In the genomic region with DNA sequence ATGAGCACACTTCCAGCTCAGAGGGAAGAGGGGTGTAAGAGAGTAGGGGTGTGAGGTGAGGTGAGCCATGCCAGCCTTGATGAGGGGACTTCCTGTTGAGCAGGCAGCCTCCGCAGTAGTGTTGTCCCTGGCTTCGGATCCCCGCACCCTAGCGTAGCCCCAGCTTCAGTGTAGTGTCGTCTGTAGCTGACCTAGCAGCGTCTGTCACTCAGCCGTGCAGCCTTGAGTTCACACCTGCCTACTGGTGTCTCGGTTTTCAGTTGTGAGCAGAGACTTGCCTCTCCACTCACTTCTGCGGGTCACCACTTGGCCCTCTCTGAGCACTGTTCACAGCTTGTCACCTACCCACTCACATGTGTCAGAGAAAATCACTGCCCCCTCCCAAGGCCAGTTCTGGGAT, we compare ENCODE assay signal across 20 mouse cellular contexts. TPM values are rescaled to one million over a fixed set of nuclear protein-coding genes. Genes with fewer than 3 reads are reported as not detected.
DNase-seq lines count a peak whose midpoint lies in the region; ATAC-seq and TF ChIP-seq lines count a peak whose summit lies in the region.
"Had no signal": no experiment of that assay in that cellular context is flagged by ENCODE, and none has a peak within 500 bp of the region (broad histone marks: within the 10 kb centered on the region; RNA-seq: fewer than 3 reads in every experiment).

No protein-coding gene starts in this region.

- no peak for DNase-seq in heart, embryonic 10.5 days (ENCODE audit: low spot score)
- DNase-seq in heart, postnatal 36 days = no peak
- DNase-seq in kidney, adult 2 months = peak; percentile 21
- no peak for DNase-seq in kidney, postnatal 14 days
- no peak for DNase-seq in G1E (ENCODE audit: low spot score)
- DNase-seq in natural killer cell, adult 2 months (ENCODE audit: low spot score in 2 of 2) = peak; percentile 32 to 51
- DNase-seq in lung, postnatal 10 days = no peak
- DNase-seq: cerebellum, adult 2 months; cerebellum, postnatal 36 days; heart, postnatal 14 days; lung, adult 18-20 months; lung, postnatal 36 days; right cerebral cortex, adult 18-20 months had no signal

- intact Hi-C loops in heart, postnatal 36 days (cut with DNase I) = no loop called here

- H3K4me1 ChIP-seq in heart, embryonic 10.5 days = peaks cover 54% of the 10 kb centered on the region
- peaks cover 52% of the 10 kb centered on the region for H3K4me1 ChIP-seq in kidney, adult 2 months (ENCODE audit: control insufficient read depth, insufficient read depth, low read length)
- peaks cover 90% of the 10 kb centered on the region for H3K4me1 ChIP-seq in G1E (ENCODE audit: insufficient read depth, low read depth, low read length)
- H3K4me1 ChIP-seq: hindbrain, embryonic 15.5 days; midbrain, embryonic 10.5 days; neural tube, embryonic 12.5 days had no signal

- no peaks in the 10 kb centered on the region for H3K9me3 ChIP-seq in heart, embryonic 10.5 days
- no peaks in the 10 kb centered on the region for H3K9me3 ChIP-seq in G1E (replicated peaks)
- H3K9me3 ChIP-seq: embryonic facial prominence, embryonic 15.5 days; hindbrain, embryonic 15.5 days; midbrain, embryonic 10.5 days; neural tube, embryonic 12.5 days had no signal

- H3K27ac ChIP-seq in heart, embryonic 10.5 days = peak overlapping the region; percentile 8; the same call in 1 of the 2 replicates
- H3K27ac ChIP-seq in kidney, adult 2 months (ENCODE audit: insufficient read depth, low read depth, low read length) = 0 out of 2 replicates have a peak overlapping the region, but pooled peaks have one; percentile 84
- H3K27ac ChIP-seq: hindbrain, embryonic 15.5 days; midbrain, embryonic 10.5 days; neural tube, embryonic 12.5 days had no signal

- WGBS in heart, embryonic 10.5 days = 61% methylated on average over 9 of the region's 9 CpGs
- 58% methylated on average over 9 of the region's 9 CpGs for WGBS in kidney, adult 2 months

- H3K4me3 ChIP-seq in heart, embryonic 10.5 days = no peak overlapping the region
- no peak overlapping the region for H3K4me3 ChIP-seq in kidney, adult 2 months (ENCODE audit: insufficient read depth, low read depth, low read length)
- H3K4me3 ChIP-seq in G1E (ENCODE audit: low read depth, low read length) = peak overlapping the region; percentile 51; the same call in 1 of the 2 replicates
- H3K4me3 ChIP-seq: embryonic facial prominence, embryonic 15.5 days; hindbrain, embryonic 15.5 days; midbrain, embryonic 10.5 days; neural tube, embryonic 12.5 days had no signal

- TF ChIP-seq POLR2A in kidney, adult 2 months (IDR thresholded peaks at IDR 0.05; ENCODE audit: low read depth, low read length) = no peak

- no peaks in the 10 kb centered on the region for H3K27me3 ChIP-seq in heart, embryonic 10.5 days (ENCODE audit: insufficient read depth, poor library complexity, severe bottlenecking)
- no peaks in the 10 kb centered on the region for H3K27me3 ChIP-seq in kidney, adult 2 months (replicated peaks; ENCODE audit: control insufficient read depth, insufficient read depth, low read length)
- H3K27me3 ChIP-seq in G1E (ENCODE audit: insufficient read depth, low read length) = no peaks in the 10 kb centered on the region
- H3K27me3 ChIP-seq: embryonic facial prominence, embryonic 15.5 days; hindbrain, embryonic 15.5 days; neural tube, embryonic 12.5 days had no signal

- ATAC-seq in G1E (ENCODE audit: extremely low read depth, insufficient number of reproducible peaks, low FRiP score, poor library complexity, severe bottlenecking) = no peak
- ATAC-seq: forebrain, embryonic 16.5 days; intestine, postnatal 0 days had no signal

- no peaks in the 10 kb centered on the region for H3K36me3 ChIP-seq in heart, embryonic 10.5 days
- no peaks in the 10 kb centered on the region for H3K36me3 ChIP-seq in kidney, adult 2 months (ENCODE audit: control insufficient read depth, insufficient read depth, low read length)
- peaks cover 7% of the 10 kb centered on the region for H3K36me3 ChIP-seq in G1E (replicated peaks)
- H3K36me3 ChIP-seq: embryonic facial prominence, embryonic 15.5 days; hindbrain, embryonic 15.5 days; midbrain, embryonic 10.5 days; neural tube, embryonic 12.5 days had no signal

- no peak for TF ChIP-seq CTCF in kidney, adult 2 months (conservative IDR thresholded peaks at IDR 0.05; ENCODE audit: insufficient read depth, insufficient read length, low read depth, low read length)
- TF ChIP-seq CTCF in G1E (IDR thresholded peaks at IDR 0.05; ENCODE audit: low read depth, low read length) = no peak

RNA-seq across cellular contexts. Expression of a gene that starts 13.3 kb away (rescaled TPM):
- polyA plus RNA-seq in heart, embryonic 10.5 days (2016; fragmentation: Nextera tagmentation; extraction: Ambion mirVana) = 9.4 and 13.2 TPM in 2 replicates
- 100 to 1,000 TPM; 145 to 149 TPM for total RNA-seq in heart, postnatal 36 days (2021)
- 49.7 and 69.1 TPM in 2 replicates for polyA plus RNA-seq in kidney, adult 2 months (2012; rRNA removed)
- total RNA-seq in G1E (2014; fragmentation: Nextera tagmentation) = 106 TPM in 2 replicates
- total RNA-seq in G1E (2017) = 22.1 and 24.7 TPM in 2 replicates
- 151 and 158 TPM in 2 replicates for polyA plus RNA-seq in G1E (2012)

RNA-seq across cellular contexts. Expression of a gene that starts 19.5 kb away (rescaled TPM):
- polyA plus RNA-seq in heart, embryonic 10.5 days (2016; fragmentation: Nextera tagmentation; extraction: Ambion mirVana) = 7.1 and 10.1 TPM in 2 replicates
- 10 to 100 TPM; 27.0 to 33.6 TPM for total RNA-seq in heart, postnatal 36 days (2021)
- 24.3 and 25.7 TPM in 2 replicates for polyA plus RNA-seq in kidney, adult 2 months (2012; rRNA removed)
- total RNA-seq in G1E (2014; fragmentation: Nextera tagmentation) (41.5 and 66.3 TPM in 2 replicates), G1E (2017) (99.8 and 115 TPM in 2 replicates)
- polyA plus RNA-seq in G1E (2012) = 60.1 and 72.6 TPM in 2 replicates

RNA-seq across cellular contexts. Expression of a gene that starts 29.0 kb away (rescaled TPM):
- 13.4 and 14.6 TPM in 2 replicates for polyA plus RNA-seq in heart, embryonic 10.5 days (2016; fragmentation: Nextera tagmentation; extraction: Ambion mirVana)
- 10 to 100 TPM; 22.3 to 22.6 TPM for total RNA-seq in heart, postnatal 36 days (2021)
- polyA plus RNA-seq in kidney, adult 2 months (2012; rRNA removed) = 35.0 and 42.1 TPM in 2 replicates
- total RNA-seq in G1E (2014; fragmentation: Nextera tagmentation) (29.6 and 42.6 TPM in 2 replicates), G1E (2017) (35.6 and 48.6 TPM in 2 replicates)
- polyA plus RNA-seq in G1E (2012) = 9.4 and 11.0 TPM in 2 replicates

RNA-seq across cellular contexts. Expression of a gene that starts 31.2 kb away (rescaled TPM):
- 0.74 and 1.2 TPM in 2 replicates for polyA plus RNA-seq in heart, embryonic 10.5 days (2016; fragmentation: Nextera tagmentation; extraction: Ambion mirVana)
- total RNA-seq in heart, postnatal 36 days (2021) = 1 to 10 TPM; 4.2 to 5.3 TPM
- polyA plus RNA-seq in kidney, adult 2 months (2012; rRNA removed) = 6.1 and 7.4 TPM in 2 replicates
- total RNA-seq in G1E (2014; fragmentation: Nextera tagmentation) (1.3 TPM in 1 of 2 replicates, not detected in the other), G1E (2017) (0.64 and 0.76 TPM in 2 replicates)
- polyA plus RNA-seq in G1E (2012) = 0.29 and 0.46 TPM in 2 replicates
- total RNA-seq: monocyte, adult 5-6 weeks had no signal

Comparison
In these comparisons a context has a peak if more than half of its experiments do, and no peak if none do; other contexts are left out.
1. DNase-seq: peak in kidney, adult 2 months (single experiment) and natural killer cell, adult 2 months (2 of 2); none in heart, embryonic 10.5 days (single experiment), heart, postnatal 36 days (0 of 2), kidney, postnatal 14 days (single experiment), G1E (single experiment) and lung, postnatal 10 days (single experiment).